Comparison of ENCODE assay signal across 8 mouse cellular contexts in genomic region chr9:42263709-42264111, GRCm38 (mm10). TPM values are rescaled to one million over a fixed set of nuclear protein-coding genes. Genes with fewer than 3 reads are reported as not detected.
DNase-seq lines count a peak whose midpoint lies in the region; ATAC-seq lines count a peak whose summit lies in the region.

No protein-coding gene starts in this region.

- peak; percentile 58 for ATAC-seq in hindbrain, embryonic 16.5 days
- ATAC-seq in stomach, embryonic 16.5 days (ENCODE audit: insufficient read depth, low FRiP score) = 0 out of 2 replicates have a peak, but pooled peaks have one; percentile 15

- H3K27ac ChIP-seq in embryonic facial prominence, embryonic 10.5 days (replicated peaks) = peak overlapping the region; percentile 94
- H3K27ac ChIP-seq in hindbrain, embryonic 16.5 days (ENCODE audit: low read depth, low read length) = peak overlapping the region; percentile 92
- peak overlapping the region; percentile 64 for H3K27ac ChIP-seq in stomach, embryonic 16.5 days (ENCODE audit: low read length)

- peak overlapping the region; percentile 93 for H3K4me3 ChIP-seq in embryonic facial prominence, embryonic 10.5 days
- peak overlapping the region; percentile 84 for H3K4me3 ChIP-seq in hindbrain, embryonic 16.5 days (ENCODE audit: low read length)
- peak overlapping the region; percentile 81 for H3K4me3 ChIP-seq in stomach, embryonic 16.5 days (replicated peaks; ENCODE audit: low read length)

- H3K4me2 ChIP-seq in hindbrain, embryonic 16.5 days (ENCODE audit: low read length) = peak overlapping the region; percentile 77
- H3K4me2 ChIP-seq in stomach, embryonic 16.5 days (ENCODE audit: low read depth, low read length) = peak overlapping the region; percentile 86

- H3K27me3 ChIP-seq in embryonic facial prominence, embryonic 10.5 days (replicated peaks; ENCODE audit: low read depth, poor library complexity, severe bottlenecking) = no peaks in the 10 kb centered on the region
- no peaks in the 10 kb centered on the region for H3K27me3 ChIP-seq in hindbrain, embryonic 16.5 days (replicated peaks; ENCODE audit: control insufficient read depth, insufficient read depth, low read length)
- H3K27me3 ChIP-seq in stomach, embryonic 16.5 days (ENCODE audit: control insufficient read depth, insufficient read depth, low read length) = no peaks in the 10 kb centered on the region

- no peaks in the 10 kb centered on the region for H3K9me3 ChIP-seq in embryonic facial prominence, embryonic 10.5 days
- no peaks in the 10 kb centered on the region for H3K9me3 ChIP-seq in hindbrain, embryonic 16.5 days (ENCODE audit: control insufficient read depth, low read length)
- H3K9me3 ChIP-seq in stomach, embryonic 16.5 days (replicated peaks; ENCODE audit: control insufficient read depth, low read length) = no peaks in the 10 kb centered on the region

- H3K4me1 ChIP-seq in embryonic facial prominence, embryonic 10.5 days = peaks cover 31% of the 10 kb centered on the region
- peaks cover 23% of the 10 kb centered on the region for H3K4me1 ChIP-seq in hindbrain, embryonic 16.5 days (ENCODE audit: control insufficient read depth, insufficient read depth, low read depth, low read length)
- peaks cover 16% of the 10 kb centered on the region for H3K4me1 ChIP-seq in stomach, embryonic 16.5 days (ENCODE audit: control insufficient read depth, insufficient read depth, low read length)

- H3K36me3 ChIP-seq in embryonic facial prominence, embryonic 10.5 days (replicated peaks) = peaks cover 33% of the 10 kb centered on the region
- H3K36me3 ChIP-seq in hindbrain, embryonic 16.5 days (ENCODE audit: control insufficient read depth, insufficient read depth, low read length) = peaks cover 8% of the 10 kb centered on the region
- no peaks in the 10 kb centered on the region for H3K36me3 ChIP-seq in stomach, embryonic 16.5 days (ENCODE audit: control insufficient read depth, insufficient read depth, low read length)

- H3K9ac ChIP-seq in hindbrain, embryonic 16.5 days (ENCODE audit: low read depth, low read length) = peak overlapping the region; percentile 86
- peak overlapping the region; percentile 90 for H3K9ac ChIP-seq in stomach, embryonic 16.5 days (ENCODE audit: low read length)

- DNase-seq in layer of hippocampus, postnatal 10 days (ENCODE audit: low spot score in 2 of 2) = peak; percentile 47
- DNase-seq in layer of hippocampus, adult 9-11 months = no peak
- DNase-seq in Muller cell, postnatal 12 days (ENCODE audit: inconsistent ontology term) = peak; percentile 23
- no peak for DNase-seq in embryonic facial prominence, embryonic 10.5 days (ENCODE audit: low spot score)
- DNase-seq in lung, postnatal 10 days = peak; percentile 27
- DNase-seq in left cerebral cortex, adult 9 months (ENCODE audit: low spot score in 2 of 2) = no peak

- WGBS in embryonic facial prominence, embryonic 10.5 days = under 1% methylated on average over 18 of the region's 18 CpGs
- WGBS in hindbrain, embryonic 16.5 days = under 1% methylated on average over 18 of the region's 18 CpGs
- WGBS in stomach, embryonic 16.5 days = under 1% methylated on average over 18 of the region's 18 CpGs

RNA-seq across cellular contexts. Expression of gene Sc5d, which starts 0.3 kb away (rescaled TPM):
- total RNA-seq in layer of hippocampus, postnatal 10 days (2021) = 10 to 100 TPM; 57.9 to 63.4 TPM
- 57.7 and 58.1 TPM in 2 replicates for polyA plus RNA-seq in embryonic facial prominence, embryonic 10.5 days (2016; fragmentation: Nextera tagmentation; extraction: Ambion mirVana)
- polyA plus RNA-seq in hindbrain, embryonic 16.5 days (2015; fragmentation: Nextera tagmentation; extraction: Ambion mirVana) = 79.2 and 84.1 TPM in 2 replicates
- 69.6 and 78.4 TPM in 2 replicates for polyA plus RNA-seq in stomach, embryonic 16.5 days (2015; fragmentation: Nextera tagmentation; extraction: Ambion mirVana)

Comparison
In these comparisons a context has a peak if more than half of its experiments do, and no peak if none do; other contexts are left out.
1. DNase-seq: peak in layer of hippocampus, postnatal 10 days (2 of 2), Muller cell, postnatal 12 days (single experiment) and lung, postnatal 10 days (single experiment); none in layer of hippocampus, adult 9-11 months (single experiment), embryonic facial prominence, embryonic 10.5 days (single experiment) and left cerebral cortex, adult 9 months (0 of 2).
2. Peak in every context shown above with its lines, with median percentiles within 50 percentile points of each other: H3K27ac ChIP-seq and H3K4me3 ChIP-seq.